Mouse (Mus musculus) neural tube, embryonic 15.5 days (tissue): ENCODE data around the gene Adam19. TPM values are rescaled to one million over a fixed set of nuclear protein-coding genes. Genes with fewer than 3 reads are reported as not detected.

Source experiments
- ATAC-seq: fragments of 200-750 bp; cut with Nextera tagmentation; 2 replicates; pipeline ENCODE4 v1.8.0; 2017; ENCODE audit warnings: mild to moderate bottlenecking, moderate TSS enrichment, moderate library complexity; ENCODE audit not compliant: low FRiP score
- H3K27ac ChIP-seq: fragments of 300-500 bp; sonication (generic); replicated peaks from 2 replicates; pipeline ENCODE4 v1.5.1; 2015; ENCODE audit warnings: mild to moderate bottlenecking, inconsistent platforms
- H3K27me3 ChIP-seq: fragments of 300-500 bp; sonication (generic); replicated peaks from 2 replicates; pipeline ENCODE4 v1.6.1; 2015; ENCODE audit warnings: inconsistent platforms
- H3K36me3 ChIP-seq: fragments of 300-500 bp; sonication (generic); 2 replicates; pipeline ENCODE4 v1.6.1; 2015; ENCODE audit warnings: inconsistent platforms
- H3K4me1 ChIP-seq: fragments of 300-500 bp; sonication (generic); 2 replicates; pipeline ENCODE4 v1.6.1; 2015; ENCODE audit warnings: inconsistent platforms
- H3K4me2 ChIP-seq: fragments of 300-500 bp; sonication (generic); 2 replicates; pipeline ENCODE4 v1.6.1; 2015; ENCODE audit warnings: inconsistent platforms, mild to moderate bottlenecking, moderate library complexity
- H3K4me3 ChIP-seq: fragments of 300-500 bp; sonication (generic); replicated peaks from 2 replicates; pipeline ENCODE4 v1.5.1; 2015; ENCODE audit warnings: mild to moderate bottlenecking, inconsistent platforms
- H3K9ac ChIP-seq: fragments of 300-500 bp; sonication (generic); replicated peaks from 2 replicates; pipeline ENCODE4 v1.6.1; 2015; ENCODE audit warnings: mild to moderate bottlenecking, inconsistent platforms
- H3K9me3 ChIP-seq: fragments of 300-500 bp; sonication (generic); replicated peaks from 2 replicates; pipeline ENCODE4 v1.6.1; 2016; ENCODE audit warnings: inconsistent platforms
- WGBS: fragments of 180-500 bp; shearing (Covaris S2); methylation state at CpG from one replicate; pipeline ENCODE4 v1.1.7; 2015; ENCODE audit warnings: mixed read lengths; 5-methylcytosine and 5-hydroxymethylcytosine counted together
- polyA plus RNA-seq: library from polyadenylated mRNA; unstranded; fragments of >200 nt; fragmentation: Nextera tagmentation; extraction: Ambion mirVana; gene quantifications from 2 replicates; pipeline ENCODE4 v1.2.1, GENCODE M21; 2015

Gene Adam19
- polyA plus RNA-seq, 1 experiment from 2014 or later: 13.7 TPM

DNA sequence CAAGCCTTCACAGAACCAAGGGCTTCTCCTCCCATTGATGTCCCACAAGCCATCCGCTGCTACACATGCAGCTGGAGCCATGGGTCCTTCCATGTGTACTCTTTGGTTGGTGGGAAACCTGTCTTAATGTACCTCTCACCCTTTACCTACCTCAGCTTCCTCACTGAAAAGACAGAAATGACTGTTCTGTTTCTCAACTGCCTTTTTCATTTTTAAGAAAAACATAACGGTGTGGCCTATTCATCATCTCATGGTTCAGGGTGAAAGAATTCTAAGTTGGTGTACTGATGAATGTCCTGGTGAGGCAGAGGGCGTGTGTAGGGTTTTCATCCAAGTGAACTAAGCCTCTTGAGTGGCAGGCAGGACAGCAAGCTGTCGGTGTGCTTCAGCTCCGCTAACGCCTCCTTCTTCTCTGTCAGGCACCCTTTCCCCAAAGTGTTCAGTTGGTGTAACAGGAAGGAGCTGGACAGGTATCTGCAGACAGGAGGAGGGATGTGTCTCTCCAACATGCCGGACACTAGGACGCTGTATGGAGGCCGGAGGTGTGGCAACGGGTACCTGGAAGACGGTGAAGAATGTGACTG lies 71.1 kb downstream of the Adam19 start:
- no peaks in the 10 kb centered on the region for H3K9me3 ChIP-seq
- H3K4me2 ChIP-seq: no peak overlapping the region
- no peak overlapping the region for H3K27ac ChIP-seq
- H3K27me3 ChIP-seq: no peaks in the 10 kb centered on the region
- H3K9ac ChIP-seq: no peak overlapping the region
- H3K36me3 ChIP-seq: peaks cover 35% of the 10 kb centered on the region
- no peak for ATAC-seq
- WGBS: 96% methylated on average over 11 of the region's 11 CpGs
- no peaks in the 10 kb centered on the region for H3K4me1 ChIP-seq
- H3K4me3 ChIP-seq: no peak overlapping the region

- H3K9ac ChIP-seq: no peak overlapping the region
- WGBS: 85% methylated on average over 15 of the region's 15 CpGs
- H3K36me3 ChIP-seq: peaks cover 33% of the 10 kb centered on the region
- H3K27ac ChIP-seq: no peak overlapping the region
- no peak overlapping the region for H3K4me3 ChIP-seq
- no peaks in the 10 kb centered on the region for H3K4me1 ChIP-seq
- no peak for ATAC-seq
- no peaks in the 10 kb centered on the region for H3K27me3 ChIP-seq
- H3K9me3 ChIP-seq: no peaks in the 10 kb centered on the region
- H3K4me2 ChIP-seq: no peak overlapping the region
These were observed 72.1 kb downstream of the Adam19 start for GRCm38 (mm10) chr11:46127621-46128547.

DNA sequence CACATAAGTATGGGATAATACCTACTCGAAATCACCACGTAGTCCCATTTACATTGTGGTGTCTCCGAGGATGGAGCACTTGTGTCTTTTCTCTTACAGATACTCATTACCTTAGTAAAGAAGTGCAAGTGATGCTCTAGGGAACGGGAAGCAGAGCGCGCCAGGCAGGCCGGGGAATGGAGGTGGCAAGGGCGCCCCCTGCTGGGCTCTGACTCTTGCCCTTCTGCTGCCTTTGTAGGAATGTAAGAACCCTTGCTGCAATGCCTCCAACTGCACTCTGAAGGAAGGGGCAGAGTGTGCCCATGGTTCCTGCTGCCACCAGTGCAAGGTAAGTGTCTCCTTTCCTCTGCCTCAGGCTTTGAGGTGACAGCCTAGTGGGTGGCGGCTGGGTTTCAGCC lies 72.8 kb downstream of the Adam19 start:
- H3K36me3 ChIP-seq: peaks cover 33% of the 10 kb centered on the region

DNA sequence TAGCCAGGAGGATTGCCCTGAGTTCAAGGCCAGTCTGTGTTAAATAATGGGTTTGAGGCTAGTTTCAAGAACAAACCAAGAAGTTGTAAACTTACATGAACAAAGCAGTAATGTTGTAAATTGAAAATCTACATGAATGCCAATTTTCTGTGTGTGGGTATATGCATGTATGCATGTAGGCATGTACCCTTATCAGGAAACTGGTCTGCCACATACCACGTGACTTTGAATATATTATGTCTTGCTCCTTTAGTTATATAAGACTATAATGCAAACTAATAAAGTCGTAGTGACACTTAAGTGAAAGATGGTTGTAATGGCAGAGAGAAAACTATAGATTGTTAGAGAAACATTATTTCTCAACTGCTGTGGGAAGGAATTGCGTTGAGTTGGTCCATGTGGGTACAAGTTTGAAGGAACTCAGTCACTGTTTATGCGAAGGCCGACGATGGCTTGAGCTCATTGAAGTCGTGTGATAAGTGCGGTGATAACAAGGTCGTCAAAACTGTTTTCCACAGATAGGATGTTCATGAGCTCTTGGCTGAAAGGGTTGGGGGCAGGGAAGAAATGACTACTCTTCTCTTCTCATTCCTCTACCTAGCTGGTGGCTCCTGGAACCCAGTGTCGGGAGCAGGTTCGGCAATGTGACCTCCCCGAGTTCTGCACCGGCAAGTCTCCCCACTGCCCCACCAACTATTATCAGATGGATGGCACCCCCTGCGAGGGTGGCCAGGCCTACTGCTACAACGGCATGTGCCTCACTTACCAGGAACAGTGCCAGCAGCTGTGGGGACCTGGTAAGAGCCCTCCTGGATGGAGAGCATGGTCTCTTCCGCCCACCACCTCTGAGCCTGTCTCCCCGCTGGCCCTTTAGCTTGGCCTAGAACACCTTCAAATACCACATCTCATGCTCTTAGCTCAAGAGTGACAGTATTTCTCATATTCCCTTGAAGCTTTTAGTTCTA lies 75.5 kb downstream of the Adam19 start:
- H3K27ac ChIP-seq: no peak overlapping the region
- H3K9ac ChIP-seq: no peak overlapping the region
- no peaks in the 10 kb centered on the region for H3K27me3 ChIP-seq
- no peaks in the 10 kb centered on the region for H3K9me3 ChIP-seq
- 95% methylated on average over 17 of the region's 17 CpGs for WGBS
- H3K4me2 ChIP-seq: no peak overlapping the region
- ATAC-seq: no peak
- no peaks in the 10 kb centered on the region for H3K4me1 ChIP-seq
- peaks cover 37% of the 10 kb centered on the region for H3K36me3 ChIP-seq
- no peak overlapping the region for H3K4me3 ChIP-seq

More for the DNA sequence above, 72.8 kb downstream of the Adam19 start:
- H3K27me3 ChIP-seq: no peaks in the 10 kb centered on the region
- 66% methylated on average over 9 of the region's 9 CpGs for WGBS
- no peak for ATAC-seq
- H3K9ac ChIP-seq: no peak overlapping the region
- H3K4me3 ChIP-seq: no peak overlapping the region
- H3K27ac ChIP-seq: no peak overlapping the region
- no peaks in the 10 kb centered on the region for H3K9me3 ChIP-seq
- H3K4me2 ChIP-seq: no peak overlapping the region
- H3K4me1 ChIP-seq: no peaks in the 10 kb centered on the region

- Histone ChIP-seq H3K9me3 (no peaks in the 10 kb centered on the region), H3K36me3 (peaks cover 56% of the 10 kb centered on the region), H3K4me2 (no peak overlapping the region), H3K27me3 (no peaks in the 10 kb centered on the region), H3K4me1 (no peaks in the 10 kb centered on the region), H3K27ac (no peak overlapping the region), H3K4me3 (no peak overlapping the region), H3K9ac (no peak overlapping the region)
- ATAC-seq: no peak
- 92% methylated on average over 2 of the region's 2 CpGs for WGBS
These were observed 79.1 kb downstream of the Adam19 start for GRCm38 (mm10) chr11:46134899-46135298.

GRCm38 (mm10) chr11:46143342-46143741 lies 87.5 kb downstream of the Adam19 start:
- Histone ChIP-seq H3K4me1 (no peaks in the 10 kb centered on the region), H3K9ac (no peak overlapping the region), H3K27me3 (no peaks in the 10 kb centered on the region), H3K9me3 (no peaks in the 10 kb centered on the region), H3K4me3 (no peak overlapping the region), H3K36me3 (peaks cover 67% of the 10 kb centered on the region), H3K27ac (no peak overlapping the region), H3K4me2 (no peak overlapping the region)
- WGBS: 84% methylated on average over 6 of the region's 6 CpGs
- no peak for ATAC-seq

GRCm38 (mm10) chr11:46145163-46145875 lies 89.5 kb downstream of the Adam19 start:
- 91% methylated on average over 11 of the region's 11 CpGs for WGBS
- no peak for ATAC-seq
- Histone ChIP-seq H3K36me3 (peaks cover 47% of the 10 kb centered on the region), H3K27ac (no peak overlapping the region), H3K27me3 (no peaks in the 10 kb centered on the region), H3K4me1 (no peaks in the 10 kb centered on the region), H3K9me3 (no peaks in the 10 kb centered on the region), H3K4me2 (no peak overlapping the region), H3K9ac (no peak overlapping the region), H3K4me3 (no peak overlapping the region)

DNA sequence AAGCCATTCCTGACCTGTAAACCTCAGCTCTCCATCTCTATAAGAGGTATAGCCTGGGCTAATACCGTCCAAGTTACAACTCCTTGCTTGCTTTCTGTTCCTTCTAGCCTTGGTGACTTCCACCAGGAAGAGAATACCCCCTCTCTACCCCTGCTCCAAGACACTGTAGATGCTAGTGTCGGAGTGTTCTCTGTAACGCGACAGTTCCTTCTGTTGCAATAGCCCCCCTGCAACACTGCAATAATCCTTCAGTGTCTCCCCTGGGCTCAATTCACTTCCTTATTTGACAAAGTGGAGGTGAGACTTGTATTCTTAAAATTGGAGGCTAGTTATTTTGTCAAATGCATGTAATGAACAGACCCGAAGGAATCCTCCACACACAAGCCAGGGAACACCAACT lies 90.8 kb downstream of the Adam19 start:
- H3K4me1 ChIP-seq: no peaks in the 10 kb centered on the region
- no peaks in the 10 kb centered on the region for H3K27me3 ChIP-seq
- H3K9ac ChIP-seq: no peak overlapping the region
- H3K9me3 ChIP-seq: no peaks in the 10 kb centered on the region
- H3K4me2 ChIP-seq: no peak overlapping the region
- whole genome bisulfite sequencing: 80% methylated on average over 5 of the region's 5 CpGs
- H3K27ac ChIP-seq: no peak overlapping the region
- no peak overlapping the region for H3K4me3 ChIP-seq
- peaks cover 34% of the 10 kb centered on the region for H3K36me3 ChIP-seq
- ATAC-seq: no peak

DNA sequence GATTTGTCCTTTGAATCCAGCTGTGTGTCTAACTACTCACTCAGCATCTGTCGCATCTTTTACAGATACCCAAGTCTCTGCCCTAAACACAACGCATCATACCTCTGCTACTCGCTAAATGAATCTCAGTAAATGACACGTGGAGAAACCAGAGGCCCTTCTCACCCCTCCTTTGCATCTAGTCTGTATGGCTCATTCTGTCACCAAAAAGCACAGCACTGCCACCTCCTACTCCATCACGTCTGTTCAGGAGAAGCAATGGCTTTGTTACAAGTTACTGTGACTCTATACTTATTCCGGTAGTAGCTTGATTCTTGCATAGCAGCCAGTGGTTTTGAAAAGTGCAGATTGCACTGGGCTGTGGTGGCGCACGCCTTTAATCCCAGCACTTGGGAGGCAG lies 101.2 kb downstream of the Adam19 start:
- H3K9ac ChIP-seq: no peak overlapping the region
- no peak overlapping the region for H3K4me2 ChIP-seq
- no peak overlapping the region for H3K4me3 ChIP-seq
- no peak for ATAC-seq
- WGBS: 93% methylated on average over 8 of the region's 8 CpGs
- H3K27ac ChIP-seq: no peak overlapping the region
- H3K9me3 ChIP-seq: no peaks in the 10 kb centered on the region
- no peaks in the 10 kb centered on the region for H3K36me3 ChIP-seq
- no peaks in the 10 kb centered on the region for H3K27me3 ChIP-seq
- H3K4me1 ChIP-seq: no peaks in the 10 kb centered on the region

- no peak for ATAC-seq
These were observed 101.7 kb downstream of the Adam19 start for GRCm38 (mm10) chr11:46157462-46157861.

More at GRCm38 (mm10) chr11:46157462-46157861, 101.7 kb downstream of the Adam19 start:
- Histone ChIP-seq H3K9me3 (no peaks in the 10 kb centered on the region), H3K27me3 (no peaks in the 10 kb centered on the region), H3K27ac (no peak overlapping the region), H3K9ac (no peak overlapping the region), H3K36me3 (no peaks in the 10 kb centered on the region), H3K4me1 (no peaks in the 10 kb centered on the region), H3K4me3 (no peak overlapping the region), H3K4me2 (no peak overlapping the region)
